Mouse (Mus musculus) hindbrain, embryonic 10.5 days (tissue): ENCODE measurements around the gene Ern1. TPM values are rescaled to one million over a fixed set of nuclear protein-coding genes. Genes with fewer than 3 reads are reported as not detected.

Experiments used
- DNase-seq: peaks from one replicate; pipeline ENCODE4 v3.0.0-alpha.2; 2017; ENCODE audit warnings: low spot score
- H3K27ac ChIP-seq: fragments of 300-500 bp; sonication (generic); 2 replicates; pipeline ENCODE4 v1.5.1; 2016; ENCODE audit warnings: mild to moderate bottlenecking, moderate library complexity
- H3K27me3 ChIP-seq: fragments of 300-500 bp; sonication (generic); 2 replicates; pipeline ENCODE4 v1.6.1; 2016; ENCODE audit warnings: mild to moderate bottlenecking; ENCODE audit not compliant: poor library complexity, insufficient read depth, severe bottlenecking
- H3K36me3 ChIP-seq: fragments of 300-500 bp; sonication (generic); 2 replicates; pipeline ENCODE4 v1.6.1; 2016; ENCODE audit warnings: mild to moderate bottlenecking, moderate library complexity
- H3K4me1 ChIP-seq: fragments of 300-500 bp; sonication (generic); replicated peaks from 2 replicates; pipeline ENCODE4 v1.6.1; 2016; ENCODE audit warnings: mild to moderate bottlenecking
- H3K4me3 ChIP-seq: fragments of 300-500 bp; sonication (generic); 2 replicates; pipeline ENCODE4 v1.5.1; 2016; ENCODE audit warnings: mild to moderate bottlenecking, moderate library complexity
- H3K9me3 ChIP-seq: fragments of 300-500 bp; sonication (generic); 2 replicates; pipeline ENCODE4 v1.6.1; 2016; ENCODE audit warnings: mild to moderate bottlenecking, moderate library complexity
- WGBS: fragments of 180-500 bp; shearing (Covaris S2); methylation state at CpG from one replicate; pipeline ENCODE4 v1.1.7; 2016; 5-methylcytosine and 5-hydroxymethylcytosine counted together
- polyA plus RNA-seq: library from polyadenylated mRNA; unstranded; fragments of >200 nt; fragmentation: Nextera tagmentation; extraction: Ambion mirVana; gene quantifications from 2 replicates; pipeline ENCODE4 v1.2.1, GENCODE M21; 2016

Gene Ern1
- polyA plus RNA-seq, 1 experiment from 2014 or later: 7.1 TPM

DNA sequence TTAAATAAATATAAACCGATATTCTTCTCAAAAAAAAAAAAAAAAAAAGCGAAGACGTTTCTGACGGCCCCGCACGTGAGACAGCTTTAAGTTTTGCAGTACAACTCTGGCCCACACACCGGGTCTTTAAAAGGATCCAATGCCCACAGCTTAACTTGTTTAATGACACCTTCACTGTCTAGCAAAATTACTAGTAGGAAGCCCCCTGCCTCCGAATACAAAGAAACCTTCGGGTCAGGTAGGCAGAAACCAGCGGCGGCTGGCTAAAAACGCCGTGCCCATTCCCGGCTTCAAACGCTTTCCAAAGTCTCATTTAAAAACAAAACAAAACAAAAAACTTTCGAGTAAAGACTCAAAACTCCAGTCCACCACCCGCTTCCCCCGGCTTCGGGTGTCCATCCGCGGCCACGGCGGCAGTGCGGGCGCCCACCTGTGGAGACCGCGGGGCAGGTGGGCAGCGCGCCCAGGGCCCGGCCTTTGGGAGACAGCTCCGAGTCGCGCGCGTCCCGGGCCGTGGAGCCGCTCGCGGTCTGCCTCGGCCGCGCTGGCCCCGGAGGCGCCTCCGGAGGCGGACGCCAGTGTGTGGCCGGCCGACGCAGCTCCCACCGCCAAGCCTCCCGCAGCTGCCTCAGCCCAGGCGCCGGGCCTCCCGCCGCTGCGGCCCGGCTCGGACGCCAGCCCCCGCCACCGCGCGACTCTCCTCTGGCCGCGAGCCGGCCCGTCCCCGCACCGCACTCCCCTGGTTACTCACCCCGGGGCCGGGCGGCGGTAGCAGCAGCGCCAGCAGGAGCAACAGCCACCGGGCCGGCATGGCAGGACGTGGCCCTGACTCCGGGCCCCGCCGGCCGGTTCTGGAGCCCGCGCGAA lies 553 bp downstream of the Ern1 start:
- peak overlapping the region; percentile 89 for H3K27ac ChIP-seq
- no peaks in the 10 kb centered on the region for H3K27me3 ChIP-seq
- H3K9me3 ChIP-seq: no peaks in the 10 kb centered on the region
- H3K36me3 ChIP-seq: no peaks in the 10 kb centered on the region
- under 1% methylated on average over 86 of the region's 86 CpGs for WGBS
- H3K4me1 ChIP-seq: peaks cover 20% of the 10 kb centered on the region
- peak overlapping the region; percentile 97 for H3K4me3 ChIP-seq
- DNase-seq: no peak

DNA sequence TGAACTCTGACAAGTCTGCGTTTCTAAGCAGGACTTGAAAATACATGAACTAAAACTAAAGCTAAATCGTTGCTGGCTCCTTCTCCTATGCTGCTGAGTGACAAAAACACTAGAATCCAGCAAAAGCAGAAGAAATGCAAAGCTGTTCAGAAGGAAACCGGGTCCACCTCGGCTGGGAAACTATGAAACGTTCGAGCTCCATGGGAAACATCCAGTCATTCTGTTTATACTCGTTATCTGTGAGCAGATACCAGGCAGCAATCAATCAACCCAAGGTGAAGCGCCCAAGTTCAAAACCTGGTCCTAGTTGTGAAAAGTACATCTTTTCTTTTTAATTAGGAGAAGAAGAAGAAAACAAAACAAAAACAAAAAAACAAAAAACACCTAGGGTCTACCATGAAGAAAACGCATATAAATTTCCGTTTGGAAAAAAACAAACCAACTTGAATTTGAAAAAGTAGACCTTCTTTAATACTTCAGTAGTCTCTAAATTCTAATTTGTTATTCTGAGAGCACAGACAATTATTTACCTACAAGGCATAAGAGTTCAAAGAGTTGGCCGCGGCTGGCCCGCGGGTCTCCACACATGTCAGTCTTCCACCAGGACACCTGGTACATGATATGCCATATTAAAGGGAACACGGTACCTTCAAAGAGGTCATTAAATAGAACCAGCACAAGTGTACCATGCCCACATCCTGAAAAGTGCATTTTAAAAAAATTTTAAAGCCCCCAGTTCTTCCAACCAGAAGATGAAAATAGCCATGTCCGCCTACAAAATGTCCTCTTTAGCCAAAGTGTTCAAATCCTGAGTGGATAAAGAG lies 1.4 kb downstream of the Ern1 start:
- no peaks in the 10 kb centered on the region for H3K9me3 ChIP-seq
- no peaks in the 10 kb centered on the region for H3K27me3 ChIP-seq
- 63% methylated on average over 16 of the region's 16 CpGs for WGBS
- no peak overlapping the region for H3K27ac ChIP-seq
- H3K4me3 ChIP-seq: peak overlapping the region; percentile 97
- DNase-seq: no peak
- no peaks in the 10 kb centered on the region for H3K36me3 ChIP-seq
- peaks cover 20% of the 10 kb centered on the region for H3K4me1 ChIP-seq

DNA sequence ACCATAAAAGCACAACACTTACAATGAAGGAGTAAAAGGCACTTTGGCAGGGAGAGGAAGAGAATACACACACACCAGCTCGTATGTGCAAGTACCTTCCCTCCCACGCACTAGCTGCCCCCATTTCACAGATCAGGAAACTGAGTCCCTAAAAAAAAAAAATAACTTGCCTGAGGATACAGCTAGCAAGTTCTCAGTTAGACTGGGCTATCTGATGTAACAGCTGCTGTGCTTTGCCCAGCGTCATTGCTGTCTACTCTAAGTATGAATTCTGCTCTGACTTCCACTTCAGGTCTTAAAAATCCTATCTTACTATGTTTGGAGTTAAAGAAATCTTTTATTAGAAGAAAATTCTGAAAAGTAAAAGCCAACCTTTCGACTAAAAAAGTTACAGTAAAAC lies 2.0 kb downstream of the Ern1 start:
- Histone ChIP-seq H3K9me3 (no peaks in the 10 kb centered on the region), H3K4me3 (no peak overlapping the region), H3K27ac (no peak overlapping the region), H3K36me3 (no peaks in the 10 kb centered on the region), H3K27me3 (no peaks in the 10 kb centered on the region), H3K4me1 (peaks cover 20% of the 10 kb centered on the region)
- WGBS: 88% methylated on average over 4 of the region's 4 CpGs
- DNase-seq: no peak

DNA sequence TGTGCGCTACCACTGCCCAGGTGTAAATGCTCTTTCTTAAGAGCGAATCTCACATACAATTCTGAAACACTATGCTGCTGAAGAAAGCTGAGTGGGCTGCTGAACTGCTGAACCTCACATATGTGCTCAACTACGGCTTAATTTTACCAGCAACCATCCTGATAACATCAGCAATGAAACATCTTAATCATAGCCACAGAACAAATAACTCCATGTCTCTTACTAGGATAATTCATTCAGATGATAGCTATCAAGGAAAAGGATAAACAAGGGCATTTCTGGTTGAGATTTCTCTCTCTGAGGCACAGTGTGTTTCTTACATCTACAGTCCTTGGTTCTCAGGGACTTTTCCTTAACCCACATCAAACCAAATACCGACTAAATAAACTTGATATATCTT lies 2.8 kb downstream of the Ern1 start:
- DNase-seq: no peak
- 92% methylated on average over 4 of the region's 4 CpGs for WGBS
- Histone ChIP-seq H3K4me1 (peaks cover 20% of the 10 kb centered on the region), H3K27me3 (no peaks in the 10 kb centered on the region), H3K9me3 (no peaks in the 10 kb centered on the region), H3K4me3 (no peak overlapping the region), H3K36me3 (no peaks in the 10 kb centered on the region), H3K27ac (no peak overlapping the region)

GRCm38 (mm10) chr11:106482867-106483266 lies 4.8 kb downstream of the Ern1 start:
- Histone ChIP-seq H3K27me3 (no peaks in the 10 kb centered on the region), H3K4me1 (peaks cover 10% of the 10 kb centered on the region), H3K4me3 (no peak overlapping the region), H3K36me3 (no peaks in the 10 kb centered on the region), H3K9me3 (no peaks in the 10 kb centered on the region), H3K27ac (no peak overlapping the region)
- no peak for DNase-seq
- WGBS: 91% methylated on average over 8 of the region's 8 CpGs

- Histone ChIP-seq H3K4me3 (no peak overlapping the region), H3K27ac (no peak overlapping the region), H3K9me3 (no peaks in the 10 kb centered on the region), H3K27me3 (no peaks in the 10 kb centered on the region), H3K36me3 (no peaks in the 10 kb centered on the region), H3K4me1 (peaks cover 8% of the 10 kb centered on the region)
- WGBS: 89% methylated on average over 4 of the region's 4 CpGs
- DNase-seq: no peak
These were observed 6.0 kb downstream of the Ern1 start for GRCm38 (mm10) chr11:106481651-106482050.

GRCm38 (mm10) chr11:106480530-106480885 lies 7.1 kb downstream of the Ern1 start:
- no peak overlapping the region for H3K4me3 ChIP-seq
- 82% methylated on average over 3 of the region's 3 CpGs for whole genome bisulfite sequencing
- no peaks in the 10 kb centered on the region for H3K27me3 ChIP-seq
- no peaks in the 10 kb centered on the region for H3K36me3 ChIP-seq
- no peaks in the 10 kb centered on the region for H3K4me1 ChIP-seq
- no peak overlapping the region for H3K27ac ChIP-seq
- DNase-seq: no peak
- no peaks in the 10 kb centered on the region for H3K9me3 ChIP-seq

DNA sequence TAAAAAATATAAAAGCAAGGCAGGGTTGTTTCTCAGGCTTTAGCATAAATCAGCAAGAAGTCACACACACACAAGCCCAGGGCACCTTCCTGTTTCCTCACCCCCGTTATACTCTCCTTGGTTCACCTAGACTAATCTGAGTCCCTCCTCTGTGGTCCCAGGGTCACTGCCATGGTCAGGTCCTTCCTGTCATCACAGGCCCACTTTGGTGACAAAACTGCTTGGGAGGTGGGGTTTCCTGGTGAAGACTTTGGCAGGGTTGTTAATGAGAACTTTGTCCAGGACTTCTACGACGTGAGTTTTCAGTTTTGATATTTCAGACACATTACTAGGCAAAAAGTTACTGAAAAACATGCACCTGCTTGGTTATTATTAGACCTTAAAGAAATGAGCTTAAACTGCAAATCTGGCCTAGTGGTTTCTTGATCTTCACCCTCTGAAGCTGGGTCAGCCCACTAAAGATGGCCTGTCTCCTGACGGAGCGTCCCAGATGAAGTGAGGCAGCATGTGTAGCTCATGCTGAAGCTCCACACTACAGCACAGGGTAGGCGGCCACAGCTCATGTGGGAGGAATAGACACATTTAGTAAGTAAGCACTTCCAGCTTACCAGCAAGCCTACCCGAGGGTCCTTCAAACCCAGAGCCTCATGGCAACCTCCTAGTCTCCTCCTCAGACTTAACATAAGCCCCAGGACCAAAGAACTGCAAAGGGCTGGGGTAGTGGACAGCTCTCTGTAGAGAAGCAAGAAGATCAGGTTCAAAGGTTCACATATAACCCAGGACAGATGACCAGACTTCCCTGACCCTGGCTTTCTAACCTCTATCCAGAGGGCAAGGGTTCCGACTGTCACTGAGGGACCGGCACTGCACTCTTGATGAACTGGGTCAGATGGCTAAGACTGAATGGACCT lies 7.8 kb downstream of the Ern1 start:
- 82% methylated on average over 9 of the region's 9 CpGs for WGBS
- no peaks in the 10 kb centered on the region for H3K9me3 ChIP-seq
- no peak overlapping the region for H3K27ac ChIP-seq
- H3K27me3 ChIP-seq: no peaks in the 10 kb centered on the region
- no peak for DNase-seq
- no peak overlapping the region for H3K4me3 ChIP-seq
- H3K4me1 ChIP-seq: no peaks in the 10 kb centered on the region
- no peaks in the 10 kb centered on the region for H3K36me3 ChIP-seq

- Histone ChIP-seq H3K4me3 (no peak overlapping the region), H3K4me1 (no peaks in the 10 kb centered on the region), H3K27me3 (no peaks in the 10 kb centered on the region), H3K27ac (no peak overlapping the region), H3K36me3 (no peaks in the 10 kb centered on the region), H3K9me3 (no peaks in the 10 kb centered on the region)
- WGBS: 48% methylated on average over 1 of the region's 1 CpGs
- DNase-seq: no peak
These were observed 8.9 kb downstream of the Ern1 start for GRCm38 (mm10) chr11:106478745-106479144.

DNA sequence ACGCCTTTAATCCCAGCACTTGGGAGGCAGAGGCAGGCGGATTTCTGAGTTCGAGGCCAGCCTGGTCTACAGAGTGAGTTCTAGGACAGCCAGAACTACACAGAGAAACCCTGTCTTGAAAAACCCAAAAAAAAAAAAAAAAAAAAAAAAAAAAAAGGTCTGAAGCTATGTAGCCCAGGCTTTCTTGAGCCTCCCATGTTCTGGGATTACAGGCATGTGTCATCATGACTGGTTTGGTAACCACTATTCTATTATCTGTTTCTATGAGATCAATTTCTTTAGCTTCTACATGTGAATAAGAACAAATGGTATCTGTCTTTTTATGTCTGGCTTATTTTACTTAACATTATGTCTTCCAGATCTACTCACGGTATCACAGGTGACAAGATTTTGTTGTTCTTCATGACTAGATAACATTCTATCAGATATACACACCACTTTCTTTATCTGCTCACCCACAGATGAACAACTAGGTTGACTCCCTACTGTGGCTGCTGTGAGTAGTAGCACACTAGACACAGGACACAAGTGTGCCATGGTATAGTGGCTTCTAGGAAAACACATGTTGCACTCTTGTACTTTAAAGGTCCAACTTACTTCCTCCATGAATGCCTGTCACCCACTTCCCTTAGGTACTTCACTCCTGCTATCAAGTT lies 10.0 kb downstream of the Ern1 start:
- Histone ChIP-seq H3K27ac (no peak overlapping the region), H3K9me3 (no peaks in the 10 kb centered on the region), H3K27me3 (no peaks in the 10 kb centered on the region), H3K4me3 (no peak overlapping the region), H3K36me3 (no peaks in the 10 kb centered on the region), H3K4me1 (no peaks in the 10 kb centered on the region)
- WGBS: 88% methylated on average over 4 of the region's 4 CpGs
- no peak for DNase-seq

DNA sequence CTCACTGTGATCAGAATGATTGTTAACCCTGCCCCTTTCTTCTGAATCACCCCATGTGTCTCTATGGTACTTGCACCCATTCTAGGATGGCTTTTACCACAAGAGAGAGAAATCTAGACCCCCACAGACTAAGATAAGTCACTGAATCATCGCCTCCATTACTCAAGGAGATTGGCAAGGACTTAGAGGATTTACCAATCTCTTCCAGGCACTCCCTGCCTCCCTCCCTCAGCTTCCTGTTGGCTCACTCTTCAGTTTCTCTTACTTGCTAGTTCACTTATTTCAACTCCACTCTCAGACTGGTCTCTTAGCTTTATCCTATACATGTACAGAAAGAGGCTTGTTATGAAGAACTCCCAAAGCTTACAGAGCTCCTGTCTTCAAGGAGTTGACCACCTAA lies 12.3 kb downstream of the Ern1 start:
- H3K4me3 ChIP-seq: no peak overlapping the region
- no peak for DNase-seq
- 81% methylated on average over 1 of the region's 1 CpGs for WGBS

DNA sequence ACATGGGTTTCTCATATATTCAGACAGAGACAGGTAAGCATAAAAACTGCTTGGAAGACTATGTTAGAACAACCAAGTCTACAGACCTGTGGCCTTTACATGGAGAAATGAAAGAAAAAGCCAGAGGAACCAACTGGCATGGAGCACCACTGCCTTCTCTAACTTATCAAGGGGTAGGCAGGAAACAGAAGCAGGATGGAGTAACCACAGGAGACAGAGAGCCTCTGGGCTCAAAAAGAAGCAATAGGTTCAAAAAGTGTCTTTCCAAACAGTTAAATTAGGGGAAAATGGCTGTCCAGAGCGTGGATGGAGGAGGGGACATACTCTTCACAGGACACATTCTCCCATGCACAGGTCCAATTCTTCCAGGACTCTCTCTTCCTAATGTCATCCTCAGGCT lies 16.0 kb downstream of the Ern1 start:
- H3K27ac ChIP-seq: no peak overlapping the region
- H3K9me3 ChIP-seq: no peaks in the 10 kb centered on the region
- no peaks in the 10 kb centered on the region for H3K36me3 ChIP-seq
- no peaks in the 10 kb centered on the region for H3K4me1 ChIP-seq
- DNase-seq: no peak
- H3K4me3 ChIP-seq: no peak overlapping the region
- 90% methylated on average over 1 of the region's 1 CpGs for WGBS
- no peaks in the 10 kb centered on the region for H3K27me3 ChIP-seq

More for the DNA sequence above, 12.3 kb downstream of the Ern1 start:
- H3K4me1 ChIP-seq: no peaks in the 10 kb centered on the region
- H3K36me3 ChIP-seq: no peaks in the 10 kb centered on the region
- H3K9me3 ChIP-seq: no peaks in the 10 kb centered on the region
- no peaks in the 10 kb centered on the region for H3K27me3 ChIP-seq
- H3K27ac ChIP-seq: no peak overlapping the region
